Mouse (Mus musculus) MEL (cell line): Measurements from ENCODE around the gene Glp1r. TPM values are rescaled to one million over a fixed set of nuclear protein-coding genes. Genes with fewer than 3 reads are reported as not detected.

Source experiments
- DNase-seq: peaks from one replicate; pipeline ENCODE4 v3.0.0; 2011; ENCODE audit warnings: low read depth, low spot score
- H3K27ac ChIP-seq: 2 replicates; pipeline ENCODE4 v1.5.1; 2012; ENCODE audit warnings: low read depth, mild to moderate bottlenecking, control low read depth, low read length, moderate library complexity; ENCODE audit not compliant: control insufficient read depth
- H3K27me3 ChIP-seq, 2 experiments: fragments of 150-350 bp in 1 of 2; sonication (generic) in 1 of 2; 2 replicates each; pipeline ENCODE4 v1.6.1; 2012; ENCODE audit warnings: low read length in 2 of 2, mild to moderate bottlenecking in 2 of 2, improper control_type of control experiment in 1 of 2, moderate library complexity in 1 of 2; ENCODE audit not compliant: insufficient read depth in 2 of 2, control insufficient read depth in 1 of 2
- H3K36me3 ChIP-seq, 2 experiments: 2 replicates each; pipeline ENCODE4 v1.6.1; 2012 to 2014; ENCODE audit warnings: low read length in 2 of 2, improper control_type of control experiment in 1 of 2, inconsistent platforms in 1 of 2, mild to moderate bottlenecking in 1 of 2; ENCODE audit not compliant: insufficient read depth in 2 of 2, control insufficient read depth in 1 of 2
- H3K4me1 ChIP-seq, 2 experiments: fragments of 150-350 bp in 1 of 2; sonication (generic) in 1 of 2; 2 replicates each; pipeline ENCODE4 v1.6.1; 2012; ENCODE audit warnings: low read length in 2 of 2, improper control_type of control experiment in 1 of 2, mild to moderate bottlenecking in 1 of 2; ENCODE audit not compliant: insufficient read depth in 2 of 2, control insufficient read depth in 1 of 2
- H3K4me3 ChIP-seq, 2 experiments: fragments of 150-350 bp in 1 of 2; sonication (generic) in 1 of 2; 2 replicates each; pipeline ENCODE4 v1.5.1; 2012; ENCODE audit warnings: low read depth in 2 of 2, low read length in 2 of 2, mild to moderate bottlenecking in 2 of 2, moderate library complexity in 2 of 2, control low read depth in 1 of 2, improper control_type of control experiment in 1 of 2; ENCODE audit not compliant: control insufficient read depth in 1 of 2, insufficient read depth in 1 of 2
- H3K79me2 ChIP-seq: 2 replicates; pipeline ENCODE4 v1.6.1; 2012; ENCODE audit warnings: mild to moderate bottlenecking, low read length, moderate library complexity; ENCODE audit not compliant: control insufficient read depth, poor library complexity, insufficient read depth
- H3K9ac ChIP-seq: 2 replicates; pipeline ENCODE4 v1.6.1; 2012; ENCODE audit warnings: low read depth, mild to moderate bottlenecking, control low read depth, low read length, moderate library complexity; ENCODE audit not compliant: control insufficient read depth, poor library complexity, severe bottlenecking
- H3K9me3 ChIP-seq: fragments of 150-350 bp; sonication (generic); replicated peaks from 2 replicates; pipeline ENCODE4 v1.6.1; 2012; ENCODE audit warnings: mild to moderate bottlenecking, low read length, improper control_type of control experiment, moderate library complexity; ENCODE audit not compliant: insufficient read depth
- CTCF ChIP-seq, 3 experiments: IDR thresholded peaks in 2 of 3; conservative IDR thresholded peaks in 1 of 3; 2 replicates each; pipeline ENCODE4 v1.5.1; 2011 to 2012; ENCODE audit warnings: low read length in 3 of 3, low read depth in 2 of 3, mild to moderate bottlenecking in 2 of 3, improper control_type of control experiment in 1 of 3, inconsistent platforms in 1 of 3, mixed read lengths in 1 of 3, moderate library complexity in 1 of 3; ENCODE audit not compliant: control insufficient read depth in 1 of 3, insufficient read depth in 1 of 3, poor library complexity in 1 of 3, severe bottlenecking in 1 of 3
- E2F4 ChIP-seq: IDR thresholded peaks from 2 replicates; pipeline ENCODE4 v1.6.1; 2011; ENCODE audit warnings: low read depth, low read length, improper control_type of control experiment, borderline replicate concordance
- ELF1 ChIP-seq: IDR thresholded peaks from 2 replicates; pipeline ENCODE4 v1.6.1; 2014; ENCODE audit warnings: low read depth, mild to moderate bottlenecking, inconsistent platforms, low read length, improper control_type of control experiment, moderate library complexity
- ETS1 ChIP-seq: IDR thresholded peaks from 2 replicates; pipeline ENCODE4 v1.6.1; 2012; ENCODE audit warnings: low read depth, mild to moderate bottlenecking, inconsistent platforms, low read length, improper control_type of control experiment, moderate library complexity
- GABPA ChIP-seq: IDR thresholded peaks from 2 replicates; pipeline ENCODE4 v1.6.1; 2012; ENCODE audit warnings: low read depth, mild to moderate bottlenecking, inconsistent platforms, low read length, improper control_type of control experiment, moderate library complexity
- GATA1 ChIP-seq: IDR thresholded peaks from 2 replicates; pipeline ENCODE4 v1.6.1; 2011; ENCODE audit warnings: low read depth, low read length, improper control_type of control experiment
- HCFC1 ChIP-seq: IDR thresholded peaks from 2 replicates; pipeline ENCODE4 v1.6.1; 2012; ENCODE audit warnings: low read depth, mild to moderate bottlenecking, inconsistent platforms, low read length, improper control_type of control experiment, moderate library complexity
- KAT2A ChIP-seq: conservative IDR thresholded peaks from 2 replicates; pipeline ENCODE4 v1.6.1; 2012; ENCODE audit warnings: low read depth, low read length, improper control_type of control experiment, inconsistent platforms
- MAFK ChIP-seq: IDR thresholded peaks from 2 replicates; pipeline ENCODE4 v1.6.1; 2011; ENCODE audit warnings: low read depth, mild to moderate bottlenecking, low read length, improper control_type of control experiment, borderline replicate concordance
- POLR2A ChIP-seq, 2 experiments: IDR thresholded peaks; 2 replicates each; pipeline ENCODE4 v1.6.1; 2011 to 2012; ENCODE audit warnings: low read length in 2 of 2, mild to moderate bottlenecking in 2 of 2, control low read depth in 1 of 2, improper control_type of control experiment in 1 of 2, low read depth in 1 of 2, moderate library complexity in 1 of 2; ENCODE audit not compliant: control insufficient read depth in 1 of 2, insufficient read depth in 1 of 2, poor library complexity in 1 of 2
- POLR2AphosphoS5 ChIP-seq: IDR thresholded peaks from 2 replicates; pipeline ENCODE4 v1.6.1; 2012; ENCODE audit warnings: low read depth, borderline replicate concordance, mild to moderate bottlenecking, inconsistent platforms, low read length, moderate library complexity, mixed read lengths
- RAD21 ChIP-seq: IDR thresholded peaks from 2 replicates; pipeline ENCODE4 v1.6.1; 2011; ENCODE audit warnings: mild to moderate bottlenecking, low read depth, low read length, improper control_type of control experiment
- RCOR1 ChIP-seq: IDR thresholded peaks from 2 replicates; pipeline ENCODE4 v1.6.1; 2012; ENCODE audit warnings: low read depth, mild to moderate bottlenecking, inconsistent platforms, low read length, improper control_type of control experiment
- SMC3 ChIP-seq: IDR thresholded peaks from 2 replicates; pipeline ENCODE4 v1.6.1; 2011; ENCODE audit warnings: low read depth, low read length, improper control_type of control experiment
- USF1 ChIP-seq: IDR thresholded peaks from 2 replicates; pipeline ENCODE4 v1.6.1; 2014; ENCODE audit warnings: low read depth, mild to moderate bottlenecking, inconsistent platforms, low read length, improper control_type of control experiment, moderate library complexity
- ZNF384 ChIP-seq: IDR thresholded peaks from 2 replicates; pipeline ENCODE4 v1.6.1; 2012; ENCODE audit warnings: low read depth, mild to moderate bottlenecking, inconsistent platforms, low read length, improper control_type of control experiment
- polyA plus RNA-seq, 2 experiments: library from polyadenylated mRNA; stranded (reverse) in 1 of 2; unstranded in 1 of 2; fragments of >175 nt in 1 of 2; fragments of >200 nt in 1 of 2; gene quantifications; 2 replicates each; pipeline versions ENCODE4 v1.2.1 to v1.2.4; 2012; ENCODE audit warnings: low replicate concordance in 2 of 2, low read depth in 1 of 2; ENCODE audit not compliant: insufficient read length in 2 of 2, insufficient read depth in 1 of 2, missing spikeins in 1 of 2
- total RNA-seq: library from RNA; depleted of rRNA; stranded (reverse); fragments of 300-350 nt; gene quantifications from 2 replicates; pipeline ENCODE4 v1.2.3, GENCODE M21; 2012; rRNA removed

Glp1r gene
- total and polyA plus RNA-seq, 3 experiments: 0.04 TPM; not detected in 1

GRCm38 (mm10) chr17:30983521-30983920 lies 81.9 kb downstream of the Glp1r start:
- TF ChIP-seq MAFK: no peak
- no peak for TF ChIP-seq ETS1
- no peak for TF ChIP-seq SMC3
- TF ChIP-seq POLR2A (IDR thresholded peaks at IDR 0.05; ENCODE audit: control insufficient read depth in 1 of 2, insufficient read depth in 1 of 2, low read depth in 1 of 2, low read length in 2 of 2, poor library complexity in 1 of 2): no peak
- TF ChIP-seq USF1: no peak
- no peak for TF ChIP-seq RCOR1
- no peak for TF ChIP-seq GABPA
- TF ChIP-seq KAT2A: no peak
- no peak for TF ChIP-seq ELF1
- no peak for TF ChIP-seq POLR2AphosphoS5
- no peak for TF ChIP-seq HCFC1
- TF ChIP-seq, all 39 proteins: peak for 0
- Histone ChIP-seq H3K4me3 (no peak overlapping the region), H3K4me1 (no peaks in the 10 kb centered on the region), H3K27me3 (no peaks in the 10 kb centered on the region), H3K9me3 (no peaks in the 10 kb centered on the region), H3K9ac (no peak overlapping the region), H3K36me3 (no peaks in the 10 kb centered on the region), H3K79me2 (no peaks in the 10 kb centered on the region), H3K27ac (no peak overlapping the region)
- DNase-seq: no peak

GRCm38 (mm10) chr17:30990254-30990653 lies 88.6 kb downstream of the Glp1r start:
- TF ChIP-seq E2F4: no peak
- peak; percentile 34 for TF ChIP-seq SMC3
- TF ChIP-seq GATA1: no peak
- TF ChIP-seq ZNF384: no peak
- peak; percentile 50 to 61 (median 58) for TF ChIP-seq CTCF (IDR thresholded peaks at IDR 0.05 in 2 of 3, conservative IDR thresholded peaks at IDR 0.05 in 1 of 3; ENCODE audit: control insufficient read depth in 1 of 3, insufficient read depth in 1 of 3, low read depth in 2 of 3, low read length in 3 of 3, poor library complexity in 1 of 3, severe bottlenecking in 1 of 3)
- TF ChIP-seq RAD21: peak; percentile 7; the same call in 1 of the 2 replicates
- DNase-seq: peak; percentile 16
- peaks cover 0 to 2% of the 10 kb centered on the region in 2 experiments; a peak in 1 of 4 replicates for H3K27me3 ChIP-seq
- no peak overlapping the region for H3K9ac ChIP-seq
- H3K79me2 ChIP-seq: no peaks in the 10 kb centered on the region
- H3K4me1 ChIP-seq: no peaks in the 10 kb centered on the region
- no peaks in the 10 kb centered on the region for H3K36me3 ChIP-seq
- no peaks in the 10 kb centered on the region for H3K9me3 ChIP-seq
- H3K4me3 ChIP-seq: no peak overlapping the region
- H3K27ac ChIP-seq: no peak overlapping the region

Other genes starting within 250 kb of the Glp1r start
- gene Umodl1, start 52.8 kb downstream of the Glp1r start, total RNA-seq: not detected in 2 replicates
- not detected for gene Umodl1, start 52.8 kb downstream of the Glp1r start, polyA plus RNA-seq
- 10.4 and 11.6 TPM in 2 replicates for gene Abcg1, start 155.9 kb downstream of the Glp1r start, total RNA-seq
- 10 to 100 TPM in 1 of 2 experiments, not detected in 1; 18.0 TPM for gene Abcg1, start 155.9 kb downstream of the Glp1r start, polyA plus RNA-seq
- not detected in 2 replicates for gene Tff3, start 227.8 kb downstream of the Glp1r start, total RNA-seq
- gene Tff3, start 227.8 kb downstream of the Glp1r start, polyA plus RNA-seq: not detected
- not detected in 2 replicates for gene Tff2, start 242.5 kb downstream of the Glp1r start, total RNA-seq
- gene Tff2, start 242.5 kb downstream of the Glp1r start, polyA plus RNA-seq: not detected